Mouse (Mus musculus) frontal cortex, postnatal 14 days (tissue): ENCODE data around the gene Sp9.

Experiments used
- DNase-seq, 2 experiments: peaks; one replicate each; pipeline ENCODE4 v3.0.0; 2022; ENCODE audit warnings: low spot score in 2 of 2

Gene Sp9

GRCm38 (mm10) chr2:73312152-73313116, 40.7 kb downstream of the Sp9 start, which contains the start of the genes Scrn3 and Cir1:
Gene Scrn3, plus strand, starts transcription at chr2:73312601.
Gene Cir1, minus strand, starts transcription at chr2:73312701.
- DNase-seq = peak; percentile 89 to 92

GRCm38 (mm10) chr2:73313117-73313501, 41.4 kb downstream of the Sp9 start:
- no peak for DNase-seq

GRCm38 (mm10) chr2:73314311-73314710, 42.6 kb downstream of the Sp9 start:
- no peak for DNase-seq

DNA sequence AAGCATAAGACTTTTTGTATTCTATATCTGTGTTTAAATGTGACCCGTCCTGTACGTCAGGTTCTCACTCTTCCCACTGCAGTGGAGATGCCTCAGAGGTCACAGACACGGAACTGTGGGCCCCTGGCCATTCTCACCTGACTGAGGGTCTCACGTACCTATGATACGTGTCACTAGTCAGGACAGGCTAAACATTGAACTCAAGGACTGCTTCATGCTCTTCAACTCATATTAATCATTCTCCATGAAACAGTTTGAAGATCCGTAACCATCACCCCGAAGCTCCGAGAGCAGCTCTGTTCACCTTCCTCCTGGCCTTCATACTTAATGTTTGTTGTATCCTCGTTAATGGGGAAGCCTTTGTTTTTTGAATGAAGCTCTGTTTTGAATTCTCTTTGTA, 45.7 kb downstream of the Sp9 start:
- DNase-seq = no peak

DNA sequence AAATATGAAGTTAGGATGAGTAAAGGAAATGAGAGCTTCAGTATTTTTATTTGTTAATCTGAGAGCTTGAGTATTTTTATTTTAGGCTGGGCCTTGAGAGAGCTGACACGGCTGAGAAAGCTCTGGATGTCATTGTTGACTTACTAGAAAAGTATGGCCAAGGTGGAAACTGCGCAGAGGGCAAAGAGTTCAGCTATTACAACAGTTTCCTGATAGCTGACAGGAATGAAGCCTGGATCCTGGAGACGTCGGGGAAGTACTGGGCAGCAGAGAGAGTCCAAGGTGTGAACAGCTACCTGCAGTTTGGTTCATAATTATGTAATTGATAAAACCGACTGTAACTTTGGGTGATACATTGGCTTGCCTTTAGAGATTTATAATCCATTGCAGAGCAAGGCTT, 47.5 kb downstream of the Sp9 start:
- DNase-seq = no peak

DNA sequence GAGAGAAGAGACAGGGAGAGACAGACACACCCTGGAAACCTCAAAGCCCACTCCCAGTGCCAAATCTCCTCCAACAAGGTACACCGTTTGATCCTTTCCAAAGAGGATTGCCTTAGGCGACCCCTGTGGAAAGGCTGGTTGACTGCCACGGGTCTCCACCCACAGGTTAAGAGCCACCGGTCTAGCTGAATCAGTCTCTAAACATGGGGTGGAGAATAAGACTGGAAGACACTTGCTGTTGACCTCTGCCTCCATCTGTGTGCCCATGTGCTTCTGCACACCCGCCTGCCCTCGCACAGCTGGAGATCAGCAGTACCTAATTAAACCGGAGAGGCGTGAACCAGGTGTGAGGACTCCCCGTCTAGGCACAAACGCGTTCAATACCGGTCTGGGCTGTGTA, 51.3 kb downstream of the Sp9 start:
- DNase-seq = no peak

- DNase-seq = no peak
These were observed 54.1 kb downstream of the Sp9 start for GRCm38 (mm10) chr2:73325871-73326270.
